Mouse (Mus musculus) urinary bladder, postnatal 25 days (tissue): ENCODE data around the gene 2410004B18Rik.
A peak's percentile ranks its signal among the peaks of the same experiment; 100 is the strongest.

Source experiments
- DNase-seq: peaks from one replicate; pipeline ENCODE4 v3.0.0; 2022; ENCODE audit warnings: low spot score

2410004B18Rik gene

DNA sequence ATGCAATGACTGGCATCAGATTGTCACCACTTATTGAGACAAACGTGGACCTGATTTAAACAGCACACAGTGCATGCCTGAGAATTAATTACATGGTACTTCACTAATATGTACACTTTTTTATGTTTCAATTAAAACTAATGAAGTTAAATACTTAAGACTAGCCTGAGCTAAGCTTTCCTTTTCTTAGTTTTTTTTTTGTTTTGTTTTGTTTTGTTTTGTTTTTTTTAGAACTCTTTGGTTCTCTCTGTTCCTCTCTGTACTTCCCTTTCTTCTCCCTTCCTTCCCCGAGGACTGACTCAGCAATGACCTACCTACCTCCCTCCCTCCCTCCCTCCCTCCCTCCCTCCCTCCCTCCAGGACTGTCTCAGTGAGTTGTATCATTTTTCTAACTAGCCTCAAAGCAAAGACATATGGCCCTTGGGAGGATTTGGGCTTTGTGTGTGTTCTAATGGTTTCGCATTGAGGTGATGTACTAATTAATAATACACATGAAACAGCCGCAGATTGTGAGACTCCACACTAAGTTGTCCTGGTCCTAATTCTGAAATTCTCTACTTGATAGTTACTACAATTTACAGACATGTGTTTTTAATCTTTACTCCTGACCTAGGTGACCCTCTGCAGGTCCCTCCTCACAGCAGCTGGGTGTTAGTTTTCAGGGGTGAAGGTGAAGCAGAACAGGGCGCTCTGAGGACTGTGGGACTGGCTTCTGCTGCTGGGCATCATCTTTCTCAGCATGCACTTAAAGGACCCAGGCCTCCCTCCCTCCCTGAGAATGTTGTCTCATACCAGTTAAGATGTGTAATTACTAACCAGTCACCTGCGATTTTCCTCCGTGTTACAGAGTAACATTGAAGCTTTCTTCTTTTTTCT, 8.1 kb upstream of the 2410004B18Rik start:
- no peak for DNase-seq

DNA sequence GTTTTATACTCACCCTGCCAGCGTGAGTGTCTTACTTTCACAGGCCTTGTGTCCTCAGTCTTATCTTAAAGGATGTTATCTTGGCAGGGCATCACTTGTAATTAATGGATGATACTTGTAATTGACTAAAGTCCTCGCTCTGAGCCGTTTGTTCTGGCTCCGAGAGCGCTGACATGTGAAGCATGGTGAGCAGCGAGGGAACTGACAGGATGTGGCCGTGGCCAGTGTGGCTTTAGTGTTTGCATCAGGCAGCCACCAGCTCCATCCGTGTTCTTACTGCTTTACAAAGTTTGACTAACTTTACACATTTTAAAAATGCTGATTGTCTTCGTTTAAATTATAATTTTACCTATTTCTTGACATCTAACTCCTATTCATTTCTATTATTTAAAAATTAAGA, 4.0 kb upstream of the 2410004B18Rik start:
- DNase-seq, result no peak

DNA sequence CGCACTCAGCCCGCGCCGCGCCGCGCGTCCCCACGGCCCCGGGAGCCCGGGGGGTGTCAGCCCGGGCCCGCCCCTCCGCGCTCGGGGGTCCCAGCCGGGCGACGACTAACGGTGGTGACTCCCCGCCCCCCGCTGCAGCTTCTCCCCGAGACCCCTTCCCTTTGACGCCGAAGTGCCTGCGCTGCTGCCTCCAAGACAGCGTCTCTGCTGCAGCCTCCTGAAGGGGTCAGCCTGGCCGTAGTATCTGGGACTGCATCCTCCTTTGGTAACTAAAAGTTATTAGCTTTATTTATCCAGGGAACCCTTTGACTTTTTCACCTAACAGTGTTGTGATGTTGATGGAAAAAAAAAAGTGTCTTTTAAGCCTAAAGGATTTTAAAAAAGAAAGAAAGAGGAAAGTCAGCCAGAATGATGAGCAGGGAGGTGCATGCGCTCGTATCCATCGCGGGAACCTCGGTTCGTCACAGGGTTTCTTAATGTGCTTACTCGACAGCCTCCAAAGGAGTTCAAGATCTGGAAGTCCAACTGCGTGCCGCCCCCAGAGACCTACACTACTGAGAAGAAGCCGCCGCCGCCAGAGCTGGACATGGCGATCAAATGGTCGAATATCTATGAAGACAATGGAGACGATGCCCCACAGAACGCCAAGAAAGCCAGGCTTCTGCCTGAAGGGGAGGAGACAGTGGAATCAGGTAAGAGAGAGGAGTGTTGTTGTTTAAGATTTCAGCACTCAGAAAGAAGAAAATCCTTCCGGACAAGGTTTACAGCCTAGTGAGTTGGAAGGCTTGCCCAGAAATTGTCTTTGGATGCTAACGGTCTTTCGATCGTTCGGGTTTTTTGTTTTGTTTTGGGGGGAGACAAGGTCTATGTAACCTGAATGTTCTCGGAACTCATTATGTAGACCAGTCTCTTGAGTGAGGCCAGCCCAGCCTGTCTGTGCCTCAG, 863 bp downstream of the 2410004B18Rik start:
- DNase-seq, result no peak

DNA sequence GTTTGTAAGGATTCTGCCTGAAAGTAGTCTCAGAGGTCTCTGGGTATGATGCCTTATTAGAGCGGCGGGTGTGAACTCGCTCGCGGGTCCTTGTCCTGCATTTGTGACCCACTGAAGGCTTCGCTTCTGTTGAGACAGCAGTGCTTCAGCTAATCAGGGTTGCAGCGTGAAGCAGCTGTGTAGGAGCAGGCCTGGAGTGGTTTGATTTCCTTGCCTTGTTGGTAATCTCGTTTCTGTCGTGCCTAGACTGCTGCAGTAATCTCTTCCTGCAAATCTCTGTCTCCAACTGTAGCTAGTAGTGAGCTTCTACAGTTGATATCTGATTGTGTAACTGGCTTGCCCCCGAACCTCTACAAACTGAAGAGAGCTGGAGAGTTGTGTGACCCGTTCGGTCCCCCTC, 1.6 kb downstream of the 2410004B18Rik start:
- DNase-seq, result no peak

DNA sequence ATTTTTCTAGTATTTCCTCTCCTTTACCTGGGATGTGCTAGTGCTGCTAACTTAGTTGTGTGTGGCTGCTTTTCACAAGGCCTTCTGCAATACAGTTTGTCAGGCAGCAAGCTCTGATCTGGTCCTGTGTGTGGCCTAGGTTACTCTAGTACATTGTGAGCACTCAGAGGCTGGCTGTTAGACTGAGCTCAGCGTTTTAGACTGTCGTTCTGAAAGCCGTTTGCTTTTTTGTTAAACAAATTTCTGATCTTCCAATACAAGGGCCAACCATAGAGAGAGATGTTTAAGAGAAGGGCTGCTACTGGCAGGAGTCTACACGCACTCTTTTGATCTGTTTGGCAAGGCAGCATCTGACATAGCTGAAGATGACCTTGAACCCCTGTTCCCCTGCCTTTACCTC, 2.2 kb downstream of the 2410004B18Rik start:
- no peak for DNase-seq

DNA sequence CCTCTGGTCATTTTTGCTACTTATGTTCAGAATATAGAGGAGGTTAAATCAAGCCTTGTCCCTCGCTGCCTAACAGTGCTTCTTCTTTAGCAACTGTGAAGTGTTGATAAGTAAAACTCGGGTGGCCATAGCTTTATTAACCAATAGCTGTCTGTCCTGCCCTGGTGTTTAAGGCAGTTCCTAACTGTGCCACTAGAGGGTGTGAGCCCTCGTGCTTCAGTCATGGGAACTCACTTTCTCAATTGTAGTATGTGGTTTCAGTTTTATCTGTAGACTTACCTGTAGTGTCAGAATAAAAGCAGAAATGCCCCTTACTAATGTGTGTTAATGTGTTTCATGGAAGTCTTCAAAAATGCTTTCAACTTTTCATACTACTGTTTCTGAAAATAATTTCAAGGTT, 4.2 kb downstream of the 2410004B18Rik start:
- peak; percentile 58 for DNase-seq

DNA sequence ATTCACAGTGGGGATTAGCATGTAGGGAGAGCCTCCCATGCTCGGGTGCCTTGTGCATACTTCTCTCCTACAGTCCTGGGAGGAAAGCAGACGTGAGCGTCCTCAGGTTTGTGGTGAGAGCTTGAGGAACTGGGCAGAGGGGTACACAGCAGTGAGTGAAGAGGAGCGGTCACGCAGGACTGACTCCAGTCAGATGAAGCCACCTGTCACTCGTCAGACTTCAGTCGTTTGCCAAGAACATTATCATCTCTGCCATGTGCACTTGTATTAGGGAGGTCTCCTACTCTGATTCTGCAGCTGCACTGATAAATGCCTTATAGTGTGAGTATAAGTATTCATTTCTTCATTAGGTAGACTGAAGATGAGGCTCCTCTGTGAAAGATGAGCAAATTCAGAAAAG, 6.5 kb downstream of the 2410004B18Rik start:
- DNase-seq, result no peak

DNA sequence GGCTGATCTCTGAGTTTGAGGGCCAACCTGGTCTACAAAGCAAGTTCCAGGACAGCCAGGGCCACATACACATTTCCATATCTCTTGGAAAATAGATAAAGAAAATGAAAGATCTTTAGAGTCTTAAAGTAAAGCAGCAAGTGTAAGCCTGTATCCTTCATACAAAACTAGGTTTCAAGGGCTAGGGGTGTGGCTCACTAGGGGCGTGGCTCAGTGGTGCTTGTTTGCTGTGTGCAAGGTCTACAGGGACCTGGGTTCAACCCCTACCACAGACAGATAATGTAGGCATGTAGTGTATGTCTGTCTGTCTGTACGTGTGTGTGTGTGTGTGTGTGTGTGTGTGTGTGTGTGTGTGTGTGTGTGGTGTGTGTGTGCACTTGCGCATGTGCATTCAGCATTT, 8.1 kb downstream of the 2410004B18Rik start:
- no peak for DNase-seq

DNA sequence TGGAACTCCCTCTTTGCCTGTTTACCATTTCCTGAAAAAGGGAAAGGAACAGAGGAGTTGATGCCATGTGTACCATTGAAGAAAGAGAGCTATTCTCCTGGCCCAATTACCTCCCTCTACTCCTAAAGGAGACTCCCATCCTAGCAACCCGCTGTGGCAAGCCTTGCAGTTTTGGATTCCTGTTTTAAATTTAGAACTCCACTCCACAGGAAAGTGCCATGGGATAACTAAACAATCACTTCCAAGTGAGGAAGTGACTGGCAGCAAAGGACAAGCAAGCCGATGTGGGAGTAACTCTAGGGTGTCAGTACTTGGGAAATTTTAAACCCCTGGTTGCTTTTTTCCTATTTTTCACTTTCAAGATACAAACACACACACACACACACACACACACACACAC, 8.8 kb downstream of the 2410004B18Rik start:
- DNase-seq, result no peak

DNA sequence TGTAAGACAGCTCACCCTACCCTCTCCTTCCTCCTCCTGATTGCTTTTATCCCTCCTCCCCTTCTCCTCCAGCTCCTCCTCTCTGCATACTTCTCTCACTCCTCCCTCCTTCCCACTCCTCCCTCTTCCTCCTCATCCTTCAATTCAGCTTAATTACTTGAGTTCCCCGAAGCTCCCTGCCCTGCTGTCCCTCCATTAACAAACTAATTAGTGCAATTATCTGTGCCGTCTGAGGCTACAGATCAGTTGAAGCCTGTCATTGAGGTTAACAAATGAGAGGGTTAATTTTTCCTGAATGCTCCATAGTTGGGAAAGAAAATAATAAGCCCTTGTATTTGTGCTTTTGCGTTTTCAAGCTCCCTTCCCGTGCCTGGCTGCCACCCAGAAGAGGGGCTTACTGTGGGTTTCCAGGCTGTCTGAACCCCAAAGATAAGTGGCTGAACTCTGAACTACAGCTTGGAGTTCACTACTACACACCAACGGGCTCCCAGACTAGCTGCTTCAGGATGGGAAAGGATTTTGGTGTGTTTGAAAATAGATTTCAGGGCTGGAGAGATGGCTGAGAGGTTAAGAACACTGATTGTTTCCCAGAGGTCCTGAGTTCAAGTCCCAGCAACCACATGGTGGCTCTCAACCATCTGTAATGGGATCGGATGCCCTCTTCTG, 9.9 kb downstream of the 2410004B18Rik start:
- DNase-seq, result no peak

DNA sequence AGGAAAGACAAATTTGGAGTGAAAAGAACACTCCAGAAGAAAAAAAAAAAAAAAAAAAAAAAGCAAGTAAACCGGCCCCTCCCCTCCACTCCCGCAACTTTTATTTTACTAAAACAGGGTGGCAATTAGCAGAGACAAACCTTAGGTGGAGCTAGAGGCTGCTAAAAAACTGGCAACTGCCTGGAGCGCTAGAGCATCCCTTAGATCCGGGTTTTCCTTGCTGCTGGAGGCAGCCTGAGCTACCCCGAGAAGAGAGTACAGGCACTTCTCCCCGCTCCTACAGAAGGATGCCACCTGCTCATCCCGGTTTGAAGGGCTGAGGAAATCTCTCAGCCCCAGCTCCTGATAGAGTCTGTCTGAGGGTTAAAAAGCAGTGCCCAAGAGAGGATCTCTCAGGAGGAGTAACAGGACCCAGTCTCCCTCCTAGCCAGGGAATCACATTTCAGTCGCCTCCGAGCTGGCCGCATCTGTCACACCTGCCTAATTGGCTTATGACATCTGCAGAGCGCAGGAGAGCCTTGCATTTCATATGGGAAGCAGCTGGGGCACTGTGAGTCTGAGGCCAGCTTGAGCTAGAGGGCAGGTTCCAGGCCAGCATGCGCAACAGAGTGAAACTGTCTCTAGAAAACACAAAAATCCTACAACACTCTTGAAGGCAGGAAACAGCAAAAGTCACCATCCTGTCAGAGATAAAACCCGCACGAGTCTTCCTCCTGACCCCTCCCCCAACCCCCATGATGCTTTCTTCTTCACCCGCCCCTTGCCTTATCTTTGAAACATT, 12.4 kb downstream of the 2410004B18Rik start:
- peak; percentile 26 for DNase-seq

DNA sequence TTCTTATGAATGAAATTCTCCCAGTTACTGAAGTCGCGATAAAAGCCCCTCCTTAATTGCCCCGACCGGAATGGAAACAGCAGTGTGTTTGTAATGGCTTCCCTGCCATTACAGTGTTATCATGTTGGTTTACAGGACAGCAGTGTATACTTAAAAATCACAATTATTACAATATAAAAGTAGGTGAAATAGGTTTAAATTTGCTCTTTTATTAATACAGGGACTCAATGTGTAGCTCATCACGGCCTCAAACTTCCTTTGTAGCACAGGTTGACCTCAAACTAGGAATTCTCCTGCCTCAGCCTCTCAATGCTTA, 13.0 kb downstream of the 2410004B18Rik start:
- DNase-seq, result no peak

DNA sequence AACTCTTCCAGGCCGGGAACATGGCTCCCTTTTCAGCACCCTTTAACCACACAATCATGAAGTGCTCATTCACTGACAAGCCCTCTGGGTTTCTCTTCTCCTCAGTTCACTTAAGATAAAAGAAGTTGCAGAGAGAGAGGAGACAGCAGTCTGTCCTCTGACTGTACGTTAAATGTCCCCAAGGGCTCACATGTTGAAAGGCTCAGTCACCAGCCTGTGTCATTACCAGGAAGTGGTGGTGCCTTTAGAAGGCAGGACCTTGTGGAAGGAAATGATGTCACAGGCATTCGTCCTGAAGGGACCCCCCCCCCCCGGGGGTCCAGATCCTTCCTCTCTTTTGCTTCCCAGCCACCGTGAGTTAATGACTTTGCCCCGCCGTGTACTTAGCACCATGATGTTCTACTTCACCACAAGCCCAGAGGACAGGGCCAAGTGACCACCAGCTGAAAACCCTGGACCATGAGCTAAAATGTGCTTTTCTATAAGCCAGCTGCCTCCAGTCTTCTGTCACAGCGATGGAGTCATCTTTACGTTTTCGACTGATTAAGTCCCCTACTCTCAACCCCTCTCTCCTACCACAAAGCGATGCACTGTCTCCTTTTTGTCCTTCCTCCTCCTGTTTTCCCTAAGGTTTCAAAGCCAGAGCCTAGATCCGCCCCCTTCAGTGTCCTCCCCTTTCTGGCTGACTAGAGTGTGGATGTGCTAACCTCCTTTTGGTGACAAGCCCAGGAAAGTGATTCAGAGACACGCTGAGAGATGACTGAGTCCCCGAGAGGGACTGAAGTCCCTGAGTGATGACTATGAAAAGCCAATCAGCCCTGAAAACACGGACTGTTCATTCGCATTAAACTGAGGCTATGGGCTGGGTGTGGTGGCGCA, 13.7 kb downstream of the 2410004B18Rik start:
- no peak for DNase-seq

DNA sequence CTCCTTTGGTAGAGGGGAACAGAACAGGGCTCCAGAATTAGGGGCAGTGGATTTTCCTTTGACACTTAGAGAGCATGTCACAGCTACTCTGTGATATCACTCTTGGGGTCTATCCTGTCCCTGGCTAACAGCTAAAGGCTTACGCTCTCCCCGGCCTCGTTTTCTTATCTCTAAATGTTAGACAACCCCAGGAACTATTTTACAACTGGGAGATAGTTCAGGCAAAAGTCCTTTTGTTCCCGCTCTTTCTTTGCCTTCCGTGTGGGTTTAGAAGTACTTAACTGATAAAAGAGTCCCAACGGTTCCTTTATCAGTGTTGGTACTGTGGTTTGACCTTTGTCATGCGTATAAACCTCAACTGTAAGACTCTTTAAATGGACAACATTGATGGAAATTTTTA, 15.1 kb downstream of the 2410004B18Rik start:
- no peak for DNase-seq

DNA sequence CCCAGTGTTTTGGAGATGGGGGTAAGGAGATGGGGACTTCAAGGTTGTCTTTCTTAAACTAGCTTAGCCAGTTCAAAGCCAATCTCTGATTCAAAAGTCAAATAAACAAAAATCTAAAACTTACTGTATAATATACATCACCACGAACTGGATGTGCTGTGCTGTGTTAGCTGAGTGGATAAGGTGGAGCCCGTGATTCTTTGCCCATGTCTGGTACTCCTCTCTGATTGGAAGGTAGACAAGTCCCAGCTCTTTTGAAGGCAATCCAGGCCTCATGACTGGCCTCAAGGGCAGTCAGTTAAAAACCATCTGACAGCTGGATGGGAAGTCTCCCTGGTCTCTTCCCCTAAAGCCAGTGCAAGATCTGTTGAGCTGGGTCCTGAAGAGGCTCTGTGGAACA, 15.6 kb downstream of the 2410004B18Rik start:
- no peak for DNase-seq

DNA sequence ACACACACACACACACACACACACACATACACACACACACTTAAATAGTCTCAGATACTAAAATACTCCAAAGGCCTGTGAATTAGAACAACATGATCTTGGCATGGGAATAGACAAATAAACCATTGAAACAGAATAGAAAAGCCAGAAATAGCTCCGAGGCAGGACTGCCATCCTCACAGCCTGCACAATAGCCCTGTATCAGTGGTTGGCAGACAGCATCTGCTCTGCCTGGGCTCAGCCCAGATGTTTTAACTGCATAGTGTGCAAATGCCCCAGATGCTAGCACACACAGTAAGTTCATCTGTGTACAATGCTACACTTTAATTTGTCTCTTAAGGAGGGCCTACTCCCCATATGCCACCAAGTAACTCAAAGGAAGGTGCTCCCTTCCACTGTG, 22.0 kb downstream of the 2410004B18Rik start:
- DNase-seq, result no peak

DNA sequence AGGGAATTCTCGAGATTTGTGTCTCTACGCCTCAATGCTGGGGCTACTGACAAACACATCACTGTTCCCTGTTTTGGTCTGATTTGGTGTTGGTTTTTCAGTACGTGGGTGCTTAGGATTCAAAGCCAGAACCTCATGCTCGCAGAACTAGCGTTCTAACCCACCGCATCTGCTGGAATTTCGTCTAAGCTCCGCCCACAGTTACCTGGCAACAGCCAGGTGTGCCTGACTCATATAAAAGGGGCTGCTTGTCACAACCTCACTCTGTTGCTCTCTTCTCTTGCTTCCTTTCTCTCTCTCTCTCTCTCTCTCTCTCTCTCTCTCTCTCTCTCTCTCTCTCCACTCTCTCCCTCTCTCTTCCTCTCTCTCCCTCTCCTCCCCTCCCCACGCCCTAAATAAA, 24.6 kb downstream of the 2410004B18Rik start:
- DNase-seq, result no peak

DNA sequence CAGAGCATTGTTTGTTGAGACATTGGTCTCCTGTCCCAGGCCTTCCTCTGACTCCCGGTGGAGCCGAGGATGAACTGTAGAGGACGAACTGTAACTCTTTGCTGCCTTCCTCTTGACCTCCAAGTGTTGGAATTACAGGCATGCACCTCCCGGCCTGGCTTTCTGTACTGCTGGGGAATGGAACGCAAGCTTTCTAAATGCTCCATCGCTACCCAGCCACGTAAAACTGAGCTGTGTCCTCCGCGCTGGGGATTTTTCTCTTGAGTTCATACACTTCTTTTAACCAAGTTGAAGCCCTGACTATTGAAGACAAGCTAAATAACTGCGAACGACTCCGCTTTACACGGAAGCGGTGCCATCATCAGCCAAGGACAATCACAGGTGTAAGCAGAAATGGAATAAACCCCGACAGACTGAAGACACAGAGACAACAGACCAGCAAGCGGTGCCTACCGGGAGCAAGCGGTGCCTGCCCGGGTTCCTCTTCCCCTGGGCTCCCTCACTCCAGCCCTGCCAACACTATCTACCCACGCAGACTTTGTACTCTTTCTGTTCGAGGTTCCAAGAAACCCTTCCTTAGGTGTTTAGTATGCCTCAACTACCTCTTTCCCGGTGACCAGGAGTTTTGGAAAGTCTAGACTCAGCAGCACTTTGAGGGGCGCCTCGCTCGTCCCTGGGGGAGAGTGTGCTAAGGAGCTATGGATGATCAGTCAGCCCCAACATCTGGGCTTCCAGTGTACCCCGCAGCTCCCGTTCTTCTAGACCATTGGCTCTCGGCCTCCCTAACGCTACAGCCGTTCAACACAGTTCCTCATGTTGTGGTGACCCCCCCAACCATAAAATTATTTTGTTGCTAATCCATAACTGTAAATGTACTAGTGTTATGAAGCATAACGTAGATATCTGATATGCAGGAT, 25.5 kb downstream of the 2410004B18Rik start:
- DNase-seq, result no peak

DNA sequence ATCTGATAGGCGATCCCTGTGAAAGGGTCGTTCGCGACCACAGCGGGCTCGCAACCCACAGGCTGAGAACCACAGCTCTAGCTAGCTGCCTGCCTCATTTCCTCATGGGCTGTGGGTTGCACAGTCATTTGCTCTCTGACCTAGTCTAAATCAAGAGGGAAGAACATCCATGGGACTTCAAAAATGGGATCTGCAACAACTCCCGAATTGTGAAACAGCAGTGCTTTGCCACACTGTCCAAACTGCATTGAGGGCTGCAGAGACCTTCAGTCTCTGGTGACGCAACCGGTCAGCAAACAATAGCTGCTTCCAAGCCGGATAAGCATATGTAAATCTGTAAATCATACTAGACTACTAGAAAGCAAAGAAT, 26.2 kb downstream of the 2410004B18Rik start:
- DNase-seq, result no peak

DNA sequence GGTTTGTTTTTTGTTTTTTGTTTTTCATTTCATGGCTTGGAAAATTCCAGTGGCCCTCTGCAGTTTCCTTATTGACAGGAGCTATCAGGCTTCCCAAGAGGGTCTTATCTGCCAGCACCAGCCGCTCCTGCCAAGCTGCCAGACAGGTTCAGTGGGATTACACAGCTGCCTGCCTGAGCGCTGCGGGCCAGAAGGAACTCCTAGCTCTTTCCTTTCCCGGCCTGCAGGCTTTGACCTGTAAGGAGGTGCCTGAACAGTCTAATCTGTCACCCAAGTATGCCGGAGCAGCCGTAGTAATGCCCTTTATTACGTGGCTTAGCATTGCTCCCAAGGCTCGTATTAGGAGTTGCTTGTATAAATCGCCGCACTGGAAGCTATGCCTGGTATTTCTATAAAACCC, 26.7 kb downstream of the 2410004B18Rik start:
- DNase-seq, result peak; percentile 65
